Mouse (Mus musculus) mouse trophoblast stem cell (cell line): ENCODE results near the gene Ikbip.

ENCODE experiments used
- in situ Hi-C, 2 experiments: fragments of 300-500 bp; cut with MseI, MboI; formaldehyde crosslinking; loops; 2 replicates in 1 of 2; 3 replicates in 1 of 2; pipeline ENCODE4 v1.15.1; 2025

Gene Ikbip

DNA sequence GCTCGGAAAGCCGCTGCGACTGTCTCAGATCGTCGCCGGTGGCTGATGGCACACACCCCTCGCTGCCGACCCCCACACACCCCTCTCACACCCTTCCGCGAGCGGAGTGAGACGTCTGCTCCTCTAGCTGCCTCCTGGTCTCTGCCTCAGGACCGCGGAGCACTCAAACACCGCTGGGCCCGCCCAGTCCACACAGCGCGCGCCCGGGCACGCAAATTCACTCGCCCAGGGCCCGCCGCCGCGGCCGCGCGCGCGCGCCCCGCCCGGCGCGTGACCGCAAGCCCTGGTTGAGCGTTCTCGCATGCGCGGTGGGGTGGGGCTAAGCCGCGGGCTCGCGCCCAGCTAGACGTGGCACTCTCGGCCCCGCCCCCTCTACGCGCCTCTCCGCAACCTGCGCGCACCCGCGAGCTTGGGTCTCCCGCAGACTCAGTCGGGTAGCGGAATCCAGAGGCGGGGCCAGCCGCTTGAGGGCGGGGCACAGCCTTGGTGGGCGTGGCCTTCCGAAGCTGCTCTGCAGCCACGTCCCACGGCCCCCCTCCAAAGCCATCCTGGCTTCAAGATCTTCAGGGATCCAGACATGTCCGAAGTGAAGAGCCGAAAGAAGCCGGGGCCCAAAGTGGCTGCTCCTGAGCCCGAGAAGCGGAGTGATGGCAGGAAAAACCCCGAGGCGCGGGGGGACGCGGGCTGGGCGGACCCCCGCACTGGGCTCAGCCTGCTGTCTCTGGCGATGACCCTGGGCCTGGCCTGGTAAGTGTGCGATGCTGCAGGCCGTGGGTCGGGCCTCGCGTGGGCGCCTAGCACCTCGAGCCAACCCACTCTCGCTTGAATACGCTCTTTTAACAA, at the start of gene Ikbip, which contains the start of gene Apaf1:
TSS of gene Ikbip (plus strand) at position 391 of the 843 bp plus-strand sequence.
TSS of gene Apaf1 (minus strand) at position 221 of the 843 bp plus-strand sequence.
- in situ Hi-C loops = no loop called here

DNA sequence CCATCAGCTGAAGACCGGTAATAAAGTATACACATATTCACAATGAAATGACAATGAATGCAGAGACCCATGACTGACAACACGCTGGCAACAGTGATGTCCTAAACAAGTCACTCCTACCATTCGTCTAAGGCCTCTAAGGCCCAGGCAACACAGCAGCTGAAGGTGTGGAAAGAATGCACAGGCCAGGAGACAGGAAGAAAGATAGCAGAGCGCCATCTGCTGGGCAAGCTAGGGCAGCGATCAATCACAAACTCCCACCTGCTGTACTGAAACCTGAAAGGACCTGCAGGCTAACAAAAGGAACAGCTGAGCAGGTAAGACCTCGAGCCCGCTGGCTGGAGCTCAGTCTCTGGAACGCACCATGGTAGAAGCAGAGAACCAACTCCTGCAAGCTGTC, 48.8 kb upstream of the Ikbip start:
- in situ Hi-C loops = loop anchor here (10.0 kb wide), 2 partner anchors 299 to 309 kb away; no protein-coding TSS in a partner anchor

DNA sequence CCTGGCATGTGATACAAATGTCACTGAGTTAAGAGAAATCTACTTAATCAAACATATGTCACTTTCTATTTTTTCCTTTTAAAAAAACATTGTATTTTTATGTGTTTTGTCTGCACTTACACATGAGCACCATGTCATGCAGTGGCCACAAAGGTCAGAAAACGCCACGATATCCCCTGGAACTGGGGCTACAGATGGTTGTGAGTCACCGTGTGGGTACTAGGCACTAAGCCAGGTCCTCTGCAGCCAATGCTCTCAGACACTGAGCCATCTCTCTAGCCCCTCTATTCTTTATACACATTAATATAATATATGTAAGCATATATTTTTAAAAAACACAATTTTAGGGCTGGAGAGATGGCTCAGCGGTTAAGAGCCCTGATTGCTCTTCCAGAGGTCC, 33.0 kb upstream of the Ikbip start:
- in situ Hi-C loops = no loop called here

DNA sequence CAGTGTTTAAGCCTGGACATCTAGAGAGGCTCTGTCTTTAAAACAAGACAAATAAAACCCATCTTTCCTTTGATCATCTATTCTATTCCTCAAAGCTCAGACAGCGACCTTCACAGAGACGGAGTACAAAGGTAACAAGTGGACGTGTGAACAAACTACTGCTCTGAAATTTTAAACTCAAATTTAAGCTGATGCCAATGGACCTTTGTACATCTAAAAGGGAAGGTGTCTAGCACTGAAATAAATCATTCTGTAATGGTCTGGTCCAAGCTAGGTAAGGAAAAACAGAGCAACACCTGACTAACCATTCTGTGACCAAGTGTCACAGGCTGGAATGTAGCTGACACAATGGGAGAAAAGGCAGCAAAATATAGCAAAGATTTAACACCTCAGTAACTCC, 31.6 kb upstream of the Ikbip start:
- in situ Hi-C loops = no loop called here

DNA sequence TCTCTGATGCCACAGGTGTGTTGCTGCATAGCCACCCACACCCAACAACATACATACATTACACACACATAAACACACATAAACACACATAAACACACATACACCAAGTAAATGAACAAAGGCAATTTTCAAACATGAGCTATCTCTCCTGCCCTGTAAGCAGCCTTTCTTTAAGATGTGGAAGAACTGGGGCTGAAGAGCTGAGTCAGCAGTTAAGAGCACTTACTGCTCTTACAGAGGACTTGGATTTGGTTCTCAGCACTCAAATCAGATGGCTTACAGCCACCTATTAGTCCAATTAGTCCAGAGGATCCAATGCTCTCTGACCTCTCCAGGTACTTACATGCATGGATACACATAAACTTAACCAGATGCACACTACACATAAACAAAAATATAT, 30.0 kb upstream of the Ikbip start:
- in situ Hi-C loops = no loop called here

DNA sequence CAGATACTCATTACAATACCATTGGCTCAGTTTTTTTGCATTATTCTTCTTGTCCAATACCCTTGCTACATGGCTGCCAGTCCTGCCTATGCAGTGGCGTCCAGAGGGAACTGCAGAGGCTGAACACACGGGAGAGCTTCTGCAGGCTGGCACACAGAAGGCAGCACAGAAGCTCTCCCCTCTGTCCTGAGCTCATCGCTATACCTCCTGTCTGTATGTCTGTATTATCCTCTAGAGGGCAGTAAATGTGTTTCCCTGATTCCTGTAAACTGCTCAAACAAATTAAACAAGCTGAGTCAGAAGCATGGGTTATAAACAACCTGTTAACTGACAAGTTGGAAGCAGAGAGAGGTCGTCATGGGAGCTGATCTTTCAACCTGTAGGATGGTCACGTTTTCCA, 22.0 kb upstream of the Ikbip start:
- in situ Hi-C loops = loop anchor here in 1 of 2 experiments (10.0 kb wide), 1 partner anchor 84 kb away; no protein-coding TSS in a partner anchor

DNA sequence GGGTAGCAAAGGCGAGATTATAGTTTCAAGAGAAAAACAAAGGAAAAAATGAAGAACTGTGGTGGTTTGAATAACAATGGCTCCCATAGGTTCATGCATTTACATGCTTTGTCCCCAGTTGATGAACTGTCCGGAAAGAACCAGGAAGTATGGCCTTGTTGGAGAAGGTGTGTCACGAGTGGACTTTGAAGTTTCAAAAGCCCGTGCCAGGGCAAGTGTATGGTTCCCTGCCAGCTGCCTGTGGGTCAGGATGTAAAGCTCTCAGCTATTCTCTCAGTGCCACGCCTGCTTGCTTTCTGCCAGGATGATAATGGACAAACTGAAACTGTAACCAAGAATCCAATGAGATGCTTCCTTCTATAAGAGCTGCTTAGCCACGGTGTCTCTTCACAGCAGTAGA, 20.4 kb upstream of the Ikbip start:
- in situ Hi-C loops = loop anchor here in 1 of 2 experiments (10.0 kb wide), 1 partner anchor 82 kb away; no protein-coding TSS in a partner anchor

DNA sequence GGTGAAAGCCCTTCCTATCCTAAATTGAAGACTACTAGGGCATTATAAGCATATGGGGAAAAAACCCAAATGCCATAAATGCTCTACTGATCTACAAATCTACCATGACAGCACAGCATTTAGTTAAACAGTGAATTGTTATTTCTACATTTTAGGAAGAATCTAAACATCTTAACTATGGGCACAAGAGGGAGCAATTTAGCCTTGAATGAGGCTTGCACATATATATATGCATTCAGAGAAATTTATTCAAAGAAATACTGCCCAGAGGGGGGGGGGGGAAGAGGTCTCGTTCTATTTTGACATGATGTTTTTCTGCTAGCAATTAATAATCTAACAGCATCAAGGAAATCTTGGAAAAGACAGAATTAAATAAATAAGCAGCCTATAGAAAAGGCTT, 11.0 kb upstream of the Ikbip start:
- in situ Hi-C loops = no loop called here

DNA sequence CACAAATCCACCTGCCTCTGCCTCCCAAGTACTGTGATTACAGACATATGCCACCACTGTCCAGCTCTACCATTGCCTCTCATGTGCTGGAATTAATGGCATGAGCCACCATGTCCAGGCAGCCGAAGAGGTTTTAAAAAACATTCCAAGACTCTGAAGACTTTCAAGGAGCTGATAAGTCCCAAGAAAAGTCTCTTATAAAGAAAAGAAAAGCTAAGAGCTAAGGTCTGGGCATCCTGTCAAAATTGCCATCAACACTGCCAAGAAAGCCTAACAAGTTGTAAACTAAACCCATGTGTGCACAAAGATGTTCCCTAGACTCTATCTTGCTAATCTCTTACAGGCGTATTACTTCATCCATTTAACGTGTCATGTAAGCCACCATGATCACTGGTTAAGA, 9.4 kb upstream of the Ikbip start:
- in situ Hi-C loops = no loop called here

DNA sequence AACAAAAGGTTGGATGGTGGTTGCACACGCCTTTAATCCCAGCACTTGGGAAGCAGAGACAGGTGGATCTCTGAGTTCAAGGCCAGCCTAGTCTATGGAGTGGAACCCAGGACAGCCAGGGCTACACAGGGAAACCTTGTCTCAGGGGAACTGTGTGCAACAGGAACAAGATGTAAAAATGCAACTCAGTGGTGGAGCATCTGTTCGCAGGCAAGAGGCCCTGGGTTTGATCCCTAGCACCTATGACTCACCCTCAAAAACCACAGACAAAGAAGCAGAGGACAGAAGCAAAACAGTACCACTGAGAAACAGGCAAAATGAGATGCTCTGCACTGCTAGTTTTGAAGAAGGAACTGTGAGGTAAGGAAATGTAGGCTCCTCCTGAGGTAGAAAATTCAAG, 6.1 kb upstream of the Ikbip start:
- in situ Hi-C loops = no loop called here

DNA sequence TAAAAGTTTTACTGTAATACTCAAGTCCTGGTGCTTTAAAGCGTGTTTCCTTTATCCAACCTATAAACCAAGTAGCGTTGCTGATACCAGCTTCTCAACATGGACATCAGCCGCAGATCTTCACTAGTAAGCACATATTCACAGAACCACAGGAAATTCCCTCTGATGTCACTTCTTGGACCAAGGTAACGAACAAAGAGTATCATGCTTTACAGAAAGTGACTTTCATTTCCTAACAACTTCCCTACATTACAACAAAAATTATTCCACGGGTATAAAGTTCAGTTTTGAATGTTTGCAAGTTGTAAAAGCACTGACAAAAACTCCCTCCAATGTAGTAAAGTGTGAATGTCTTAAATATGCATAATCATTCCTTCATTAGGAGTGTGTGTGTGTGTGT, 2.2 kb upstream of the Ikbip start:
- in situ Hi-C loops = no loop called here

DNA sequence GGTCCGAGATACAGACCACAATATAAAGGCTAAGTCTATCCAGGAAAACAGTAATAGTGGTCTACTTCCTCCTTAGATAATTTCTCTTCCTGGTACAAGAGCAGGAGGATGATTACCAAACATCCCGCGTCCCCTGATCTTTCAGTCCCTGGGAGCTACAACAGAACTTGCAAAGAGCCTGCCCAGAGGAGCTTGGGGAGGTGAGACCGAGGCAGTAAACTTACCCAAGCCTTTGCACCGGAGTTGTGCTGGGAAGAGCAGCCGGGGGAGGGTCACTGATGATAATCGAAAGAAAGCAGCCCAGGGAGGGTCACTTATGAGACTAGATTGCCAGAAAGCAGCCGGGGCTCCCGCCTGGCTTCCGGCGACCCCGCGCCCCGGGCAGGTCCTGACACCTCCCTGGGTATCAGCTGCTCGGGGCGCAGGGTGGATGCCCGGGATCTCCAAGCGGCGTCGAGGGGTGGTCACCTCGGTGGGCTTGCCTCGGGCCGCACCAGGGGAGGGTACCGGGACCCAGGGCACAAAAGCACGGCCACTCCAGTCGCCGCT, 707 bp upstream of the Ikbip start:
- in situ Hi-C loops = no loop called here

DNA sequence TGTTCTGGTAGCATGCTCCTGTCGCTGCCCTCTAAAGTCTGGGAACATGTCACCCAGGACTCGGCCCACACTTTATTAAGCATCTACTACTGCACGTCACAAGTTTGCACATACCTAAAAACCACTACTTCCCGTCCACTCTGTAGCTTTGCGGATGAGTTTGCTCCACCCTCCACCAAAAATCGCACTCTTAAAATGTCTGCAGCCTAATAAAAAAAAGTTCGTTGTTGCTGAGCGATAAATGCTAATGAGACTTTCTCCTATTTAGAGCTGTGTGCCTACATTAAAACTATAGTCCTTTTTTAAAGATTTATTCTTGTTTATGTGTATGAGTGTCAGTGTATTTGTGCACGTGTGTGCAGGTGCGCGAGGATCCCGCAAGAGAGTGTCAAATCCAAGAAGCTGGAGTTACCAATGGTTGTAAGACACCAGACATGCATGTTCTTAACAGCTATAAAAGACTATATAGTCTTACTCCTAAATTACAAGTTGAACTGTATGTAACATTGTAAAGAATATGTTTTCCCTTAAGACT, 720 bp downstream of the Ikbip start:
- in situ Hi-C loops = no loop called here

DNA sequence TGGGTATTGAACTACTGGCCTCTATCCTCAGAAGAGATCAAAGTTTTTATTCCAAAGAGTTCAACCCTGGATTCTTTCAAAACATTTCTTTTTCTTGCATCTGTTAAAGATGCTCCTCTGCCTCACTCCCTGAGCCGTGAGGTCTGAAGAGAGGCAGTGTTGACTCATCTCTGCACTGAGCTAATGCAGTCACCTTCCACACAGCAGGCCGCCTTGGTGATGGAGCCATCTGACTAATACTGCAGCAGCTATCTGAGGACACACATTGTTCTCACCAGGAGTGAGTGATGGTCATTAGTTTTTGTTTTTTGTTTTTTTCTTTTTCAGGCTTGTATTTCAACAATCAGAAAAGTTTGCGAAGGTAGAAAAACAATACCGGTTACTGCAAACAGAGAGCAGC, 10.1 kb downstream of the Ikbip start:
- in situ Hi-C loops = no loop called here

DNA sequence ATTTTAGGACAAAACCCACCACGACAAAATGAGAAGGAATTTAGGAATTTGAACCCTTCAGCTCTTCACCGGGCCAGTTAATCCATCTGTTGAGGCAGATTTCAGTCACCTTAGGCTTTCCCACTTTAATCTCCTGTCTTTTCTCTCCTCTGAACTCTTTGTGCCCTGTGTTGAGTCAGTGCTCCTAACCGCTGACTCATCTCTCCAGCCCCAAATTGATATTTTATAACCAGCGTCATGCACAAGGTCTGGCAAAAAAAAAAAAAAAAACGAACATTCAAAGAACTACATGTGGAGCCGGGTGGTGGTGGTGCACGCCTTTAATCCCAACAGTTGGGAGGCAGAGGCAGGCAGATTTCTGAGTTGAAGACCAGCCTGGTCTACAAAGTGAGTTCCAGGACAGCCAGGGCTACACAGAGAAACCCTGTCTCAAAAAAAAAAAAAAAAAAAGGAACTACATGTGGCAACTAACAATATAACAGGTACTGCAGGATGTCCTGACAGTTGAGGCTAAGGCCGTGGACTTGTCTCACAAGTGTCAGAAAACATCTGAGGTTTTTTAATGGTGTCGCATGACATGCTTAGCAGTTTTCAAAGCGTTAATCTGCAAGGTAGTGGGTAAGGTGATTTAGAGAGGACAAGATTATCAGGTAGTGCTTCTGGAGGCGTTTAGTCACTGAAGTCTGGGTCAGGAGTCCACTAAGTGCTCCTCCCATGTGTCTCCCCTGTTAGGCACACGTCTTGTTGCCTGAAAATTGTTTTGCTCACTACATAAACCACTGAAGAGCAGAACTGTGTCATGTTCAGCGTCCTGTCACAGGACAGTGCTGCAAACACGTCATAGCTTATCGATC, 11.7 kb downstream of the Ikbip start:
- in situ Hi-C loops = no loop called here

DNA sequence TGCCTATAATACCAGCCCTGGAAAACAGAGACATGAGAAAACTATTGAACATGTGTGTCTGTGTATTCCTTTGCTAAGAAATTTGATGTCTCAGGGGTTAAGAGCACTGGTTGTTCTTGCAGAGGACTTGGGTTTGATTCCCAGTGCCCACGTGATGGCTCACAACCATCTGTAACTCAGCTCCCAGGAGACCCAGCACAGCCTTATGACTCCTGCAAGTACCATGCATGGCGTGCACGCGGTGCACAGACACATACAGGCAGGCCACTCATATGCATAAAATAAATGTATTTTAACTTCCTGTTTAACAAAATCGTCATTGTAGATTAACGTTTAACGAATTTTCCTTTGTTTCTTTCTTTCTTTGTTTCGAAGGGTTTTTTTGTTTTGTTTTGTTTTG, 15.3 kb downstream of the Ikbip start:
- in situ Hi-C loops = no loop called here

DNA sequence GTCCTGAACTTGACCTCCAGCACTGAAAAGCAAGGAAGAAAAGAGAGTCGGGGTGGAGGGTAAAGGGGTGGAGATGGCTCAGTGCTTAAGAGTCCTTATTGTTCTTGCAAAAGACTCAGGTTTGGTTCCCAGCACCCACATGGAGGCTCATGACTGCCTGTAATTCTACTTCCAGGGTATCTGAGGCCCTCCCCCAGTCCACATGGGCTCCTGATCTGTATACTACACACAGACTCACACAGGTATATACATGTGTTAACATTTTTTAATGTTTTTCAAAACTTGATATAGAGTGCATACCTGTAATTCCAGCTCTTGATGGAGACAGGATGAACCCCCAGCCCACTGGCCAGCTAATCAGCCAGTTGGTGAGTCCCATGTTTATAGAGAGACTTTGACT, 17.4 kb downstream of the Ikbip start:
- in situ Hi-C loops = no loop called here

DNA sequence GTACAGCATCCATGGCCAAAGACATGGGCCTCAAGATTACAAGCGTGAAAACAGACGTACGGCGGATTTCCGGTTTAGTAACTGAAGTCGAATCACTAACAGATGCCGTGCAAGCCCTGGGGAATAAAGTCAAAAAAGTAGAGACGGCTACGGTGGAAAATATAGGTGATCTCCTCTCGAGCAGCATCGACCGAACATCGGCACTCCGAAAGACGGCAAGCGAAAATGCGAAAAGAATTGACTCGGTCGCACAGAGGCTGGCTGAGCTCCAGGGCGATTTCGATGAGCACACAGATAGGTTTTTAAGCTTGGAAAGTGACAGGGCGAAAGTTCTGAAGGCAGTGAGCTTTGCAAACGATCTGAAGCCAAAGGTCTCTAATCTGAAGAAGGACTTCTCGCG, 19.2 kb downstream of the Ikbip start:
- in situ Hi-C loops = no loop called here

DNA sequence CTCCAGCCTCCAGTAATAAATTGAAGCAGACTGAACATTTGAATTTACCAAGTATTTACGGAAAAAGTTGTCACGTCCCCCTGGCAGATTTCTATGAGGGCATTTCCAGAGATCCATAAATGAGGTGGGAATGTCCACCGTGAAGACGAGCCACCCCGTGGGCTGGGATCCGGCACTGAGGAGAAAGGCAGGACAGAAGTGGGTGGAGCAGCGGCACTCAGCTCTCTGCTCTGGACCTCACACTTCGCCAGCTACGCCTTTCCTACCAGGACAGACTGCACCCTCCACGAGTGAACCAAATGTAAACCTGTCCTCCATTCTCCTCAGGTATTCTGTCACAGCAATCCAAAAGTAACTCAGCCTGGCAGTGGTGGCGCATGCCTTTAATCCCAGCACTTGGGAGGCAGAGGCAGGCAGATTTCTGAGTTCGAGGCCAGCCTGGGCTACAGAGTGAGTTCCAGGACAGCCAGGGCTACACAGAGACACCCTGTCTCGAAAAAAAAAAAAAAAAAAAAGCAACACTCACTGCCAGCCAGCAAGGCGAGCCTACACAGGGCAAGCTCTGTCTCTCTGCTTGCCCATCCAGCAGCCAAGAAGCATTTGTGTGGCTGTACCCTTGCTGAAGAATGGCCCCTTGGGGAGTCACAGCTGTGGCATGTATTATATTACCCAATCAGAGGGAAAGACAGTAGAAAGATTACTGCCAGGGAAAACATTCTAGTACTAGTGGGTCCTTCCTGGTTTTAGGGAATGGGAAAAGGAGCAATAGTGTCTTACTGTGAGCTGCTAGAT, 20.3 kb downstream of the Ikbip start:
- in situ Hi-C loops = no loop called here

DNA sequence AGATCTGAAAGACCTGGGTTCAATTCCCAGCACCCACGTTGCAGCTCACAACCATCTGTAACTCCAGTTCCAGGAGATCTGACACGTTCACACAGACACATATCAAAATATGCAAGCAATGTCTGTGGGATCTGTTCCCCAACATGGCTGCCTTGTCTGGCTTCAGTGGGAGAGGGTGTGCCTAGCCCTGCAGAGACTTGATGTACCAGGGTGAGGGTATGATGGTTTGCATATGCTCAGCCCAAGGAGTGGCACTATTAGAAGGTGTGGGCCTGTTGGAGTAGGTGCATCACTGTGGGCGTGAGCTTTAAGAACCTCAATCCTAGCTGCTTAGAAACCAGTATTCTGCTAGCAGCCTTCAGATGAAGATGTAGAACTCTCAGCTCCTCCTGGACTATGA, 23.2 kb downstream of the Ikbip start:
- in situ Hi-C loops = no loop called here

DNA sequence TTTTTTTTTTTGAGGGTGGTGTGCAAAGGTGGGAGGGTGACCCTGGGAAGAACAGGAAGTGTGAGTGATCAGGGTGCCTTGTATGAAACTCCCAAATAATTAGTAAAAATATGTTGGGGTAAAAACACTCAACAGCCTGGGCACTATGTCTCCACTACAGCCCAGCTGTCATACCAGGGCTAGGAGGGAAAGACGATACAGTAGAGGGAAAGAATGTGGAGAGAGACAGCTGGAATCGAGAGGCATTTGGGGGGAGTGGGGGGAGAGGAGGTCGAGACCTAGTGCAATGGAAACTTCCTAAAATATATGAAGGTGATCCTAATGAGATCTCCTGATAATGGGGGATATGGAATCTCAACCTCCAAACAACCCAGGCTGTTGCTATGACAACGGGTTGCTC, 27.1 kb downstream of the Ikbip start:
- in situ Hi-C loops = no loop called here
